Mouse (Mus musculus) embryo, embryonic 10 days (tissue): ENCODE measurements around the gene Kcnab1.
A peak's percentile ranks its signal among the peaks of the same experiment; 100 is the strongest.

Source experiments
- DNase-seq: peaks from one replicate; pipeline ENCODE4 v3.0.0-alpha.2; 2015; ENCODE audit warnings: low spot score

Kcnab1 gene

DNA sequence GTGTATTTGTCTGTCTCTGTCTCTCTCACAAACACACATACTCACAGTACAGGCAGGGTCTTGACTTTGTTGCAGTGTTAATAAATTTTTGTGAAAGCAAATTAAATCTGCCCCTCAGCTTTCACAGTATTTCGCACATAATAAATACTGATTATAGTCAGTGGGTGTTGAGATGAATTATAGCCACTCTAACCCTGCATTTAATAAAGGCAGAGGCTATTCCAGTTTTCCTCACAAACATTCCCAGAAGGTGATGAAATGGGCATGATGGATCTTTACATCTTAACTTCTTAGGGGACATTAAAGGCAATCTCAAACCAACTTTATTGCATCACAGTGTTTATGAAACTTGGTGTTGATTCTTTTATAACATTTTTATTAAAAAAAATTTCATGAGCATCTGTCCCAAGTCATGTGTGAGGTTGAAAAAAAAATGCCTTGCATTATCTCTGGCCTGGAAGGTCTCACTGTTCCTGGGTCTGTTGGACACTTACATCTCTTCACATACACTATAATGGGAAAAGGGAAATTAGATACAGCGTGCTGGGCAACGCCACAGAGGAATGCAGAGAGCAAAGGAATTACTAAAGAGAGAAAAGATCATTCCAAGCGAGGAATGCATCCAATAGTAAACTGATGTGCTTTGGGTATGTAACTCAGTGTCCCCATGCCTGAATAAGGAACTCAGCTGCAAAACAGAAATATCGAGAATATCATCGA, 95.3 kb downstream of the Kcnab1 start:
- no peak for DNase-seq

DNA sequence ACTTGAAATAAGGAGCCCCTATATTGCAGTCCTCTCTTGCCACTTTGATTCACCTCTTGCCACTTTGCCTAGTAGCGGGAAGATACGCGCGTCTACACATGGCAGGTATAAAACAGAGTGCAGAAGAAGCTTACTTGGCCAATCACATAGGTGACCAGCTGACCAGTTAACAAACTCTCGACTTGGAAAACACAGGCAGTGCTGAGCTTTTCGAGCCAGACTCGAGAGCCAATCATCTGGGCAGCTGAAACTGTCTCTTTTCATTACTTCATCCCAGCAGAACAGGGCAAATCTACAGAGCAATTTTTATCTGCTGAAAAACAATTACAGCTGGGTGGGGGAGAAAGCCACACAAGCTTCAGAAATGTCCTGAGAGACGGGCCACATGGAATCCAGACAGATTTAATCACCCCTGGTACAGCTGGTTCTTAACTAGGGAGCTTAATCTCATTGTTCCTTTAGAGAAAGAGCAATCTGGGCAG, 96.4 kb downstream of the Kcnab1 start:
- no peak for DNase-seq

DNA sequence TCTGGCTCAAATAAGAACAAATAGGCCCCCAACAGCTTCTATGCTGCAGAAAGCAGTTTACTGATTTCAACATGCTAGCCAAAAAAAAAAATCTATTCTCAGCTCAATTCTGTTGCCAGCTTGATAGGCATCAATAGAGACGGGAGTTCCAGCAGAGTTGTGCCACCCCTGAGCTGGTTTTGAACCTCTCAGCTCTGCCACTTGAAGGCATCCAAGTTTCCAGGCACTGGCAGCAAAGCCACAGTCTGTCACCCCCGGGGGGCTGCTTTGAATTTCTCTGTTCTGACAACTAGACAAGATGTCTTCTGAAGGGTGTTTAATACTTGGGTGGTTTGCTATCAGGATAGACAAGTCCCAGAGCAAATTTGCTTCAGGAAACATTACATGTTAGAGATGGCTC, 104.5 kb downstream of the Kcnab1 start:
- DNase-seq, result no peak

DNA sequence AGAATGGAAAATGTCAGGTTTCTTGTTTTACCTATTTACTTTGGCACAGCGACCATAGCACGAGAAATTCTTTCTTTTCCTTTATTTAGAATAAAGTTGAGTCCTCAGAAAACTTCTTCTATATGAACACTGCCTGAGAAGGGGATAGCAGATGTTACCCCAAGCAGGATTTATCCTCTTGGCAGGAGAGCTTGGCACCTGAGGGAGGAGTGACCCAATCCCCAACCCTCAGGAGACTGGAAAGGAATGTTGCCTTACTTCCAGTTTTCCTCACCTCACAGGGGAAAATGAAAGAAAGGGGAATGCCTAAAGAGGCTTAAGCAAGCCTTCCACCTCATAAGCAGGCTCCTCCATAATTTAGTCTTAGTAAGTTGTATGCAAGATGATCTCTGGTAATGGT, 105.5 kb downstream of the Kcnab1 start:
- no peak for DNase-seq

- no peak for DNase-seq
These were observed 108.7 kb downstream of the Kcnab1 start for GRCm38 (mm10) chr3:65217673-65218579.

DNA sequence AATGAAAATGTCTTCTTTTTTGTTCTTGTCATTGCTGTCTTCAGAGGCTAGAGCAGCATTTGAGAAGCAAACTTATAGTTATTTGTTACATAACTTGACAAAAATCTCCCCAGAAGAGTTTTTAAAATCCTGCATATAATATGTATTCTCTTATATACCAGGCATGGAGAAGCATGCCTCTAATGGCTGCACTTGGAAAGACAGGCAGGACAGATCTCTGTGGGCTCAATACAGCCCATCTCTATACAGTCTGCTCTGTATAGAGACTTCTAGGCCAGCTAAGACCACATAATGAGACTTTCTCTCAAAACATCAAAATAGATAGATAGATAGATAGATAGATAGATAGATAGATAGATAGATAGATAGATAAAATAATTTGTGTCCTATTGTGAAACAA, 111.1 kb downstream of the Kcnab1 start:
- DNase-seq, result no peak

DNA sequence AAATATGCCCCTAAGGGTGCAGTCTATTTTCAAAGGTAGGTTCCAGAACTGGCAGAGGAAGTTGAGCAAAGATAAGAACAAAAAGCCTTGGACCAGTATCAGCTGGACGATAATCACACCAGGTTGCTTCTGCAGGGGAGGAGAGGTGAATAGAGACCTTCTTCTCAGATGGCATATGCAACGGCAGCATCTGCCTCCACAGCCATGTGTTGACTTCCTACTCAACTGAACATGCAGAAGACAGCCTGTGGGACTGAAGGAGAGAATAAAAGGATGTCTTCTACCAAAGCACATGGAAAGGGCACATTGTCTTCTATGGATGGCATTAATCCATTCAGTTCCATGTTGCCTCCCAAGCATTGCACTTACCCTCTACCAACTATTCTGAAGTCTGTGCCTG, 114.5 kb downstream of the Kcnab1 start:
- no peak for DNase-seq

GRCm38 (mm10) chr3:65230978-65231377, 121.8 kb downstream of the Kcnab1 start:
- DNase-seq, result no peak

DNA sequence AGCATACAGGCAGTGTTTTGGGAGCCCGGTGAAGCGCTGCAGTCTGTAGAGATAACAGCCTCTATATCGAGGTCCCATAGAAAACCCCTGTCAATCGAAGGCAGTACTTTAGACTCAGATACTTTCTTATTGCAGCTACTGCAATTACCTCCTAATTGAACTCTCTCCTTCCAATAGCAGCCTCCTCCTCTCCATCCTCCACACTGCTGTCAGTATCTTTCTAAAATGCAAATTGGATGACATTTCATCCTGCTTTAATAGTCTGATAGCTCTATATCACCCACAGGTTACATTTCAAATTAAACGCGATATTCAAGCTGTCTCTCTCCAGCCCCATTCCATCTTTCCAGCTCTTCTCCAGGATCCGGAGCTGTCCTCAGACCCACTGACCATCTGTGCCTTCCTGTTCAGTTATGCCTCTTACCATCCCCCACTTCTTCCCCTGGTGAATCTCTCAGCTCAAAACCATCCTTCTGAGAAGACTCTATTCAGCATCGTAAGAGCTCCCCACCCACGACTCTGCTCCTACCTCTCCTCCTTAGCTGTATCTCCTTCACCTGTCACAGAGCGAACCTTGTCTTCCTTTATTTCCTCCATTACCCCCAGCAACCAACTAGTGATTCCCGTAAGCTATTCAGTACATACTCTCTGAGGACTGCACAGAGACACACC, 122.4 kb downstream of the Kcnab1 start:
- DNase-seq, result no peak

DNA sequence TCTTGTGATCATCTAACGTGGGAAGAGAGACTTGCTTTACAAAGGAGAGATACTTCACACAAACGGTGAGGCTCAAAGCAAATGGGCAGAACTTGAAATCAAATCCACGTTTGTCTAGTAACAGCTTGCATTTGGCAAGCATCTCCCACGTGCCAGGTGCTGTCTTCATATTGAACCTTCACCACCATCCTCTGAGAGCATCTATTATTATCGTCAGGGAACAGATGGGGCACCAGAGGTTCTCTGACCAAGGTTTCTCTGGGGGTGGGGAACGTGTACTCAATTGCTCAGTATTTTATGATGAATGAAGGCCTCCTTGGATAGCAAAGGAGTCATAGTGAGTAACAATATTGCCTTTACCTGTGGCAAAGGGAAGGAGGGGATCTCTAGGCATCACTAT, 139.8 kb downstream of the Kcnab1 start:
- no peak for DNase-seq

DNA sequence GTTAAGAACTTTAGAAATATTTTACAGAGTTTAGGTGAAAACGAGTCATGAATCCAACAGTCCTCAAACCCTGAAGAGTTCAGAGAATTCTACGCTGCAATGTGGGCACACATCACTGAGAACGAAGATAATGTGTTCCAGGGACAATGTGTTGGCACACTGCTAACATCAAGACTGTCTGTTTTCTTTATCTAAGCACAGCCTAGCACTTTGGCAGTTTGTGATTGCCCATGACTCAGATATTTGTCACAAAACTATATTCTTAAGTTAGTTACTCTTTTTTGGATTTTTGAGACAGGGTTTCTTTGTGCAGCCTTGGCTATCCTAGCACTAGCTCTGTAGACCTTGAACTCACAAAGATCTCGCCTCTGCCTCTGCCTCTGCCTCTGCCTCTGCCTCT, 151.3 kb downstream of the Kcnab1 start:
- DNase-seq, result no peak

DNA sequence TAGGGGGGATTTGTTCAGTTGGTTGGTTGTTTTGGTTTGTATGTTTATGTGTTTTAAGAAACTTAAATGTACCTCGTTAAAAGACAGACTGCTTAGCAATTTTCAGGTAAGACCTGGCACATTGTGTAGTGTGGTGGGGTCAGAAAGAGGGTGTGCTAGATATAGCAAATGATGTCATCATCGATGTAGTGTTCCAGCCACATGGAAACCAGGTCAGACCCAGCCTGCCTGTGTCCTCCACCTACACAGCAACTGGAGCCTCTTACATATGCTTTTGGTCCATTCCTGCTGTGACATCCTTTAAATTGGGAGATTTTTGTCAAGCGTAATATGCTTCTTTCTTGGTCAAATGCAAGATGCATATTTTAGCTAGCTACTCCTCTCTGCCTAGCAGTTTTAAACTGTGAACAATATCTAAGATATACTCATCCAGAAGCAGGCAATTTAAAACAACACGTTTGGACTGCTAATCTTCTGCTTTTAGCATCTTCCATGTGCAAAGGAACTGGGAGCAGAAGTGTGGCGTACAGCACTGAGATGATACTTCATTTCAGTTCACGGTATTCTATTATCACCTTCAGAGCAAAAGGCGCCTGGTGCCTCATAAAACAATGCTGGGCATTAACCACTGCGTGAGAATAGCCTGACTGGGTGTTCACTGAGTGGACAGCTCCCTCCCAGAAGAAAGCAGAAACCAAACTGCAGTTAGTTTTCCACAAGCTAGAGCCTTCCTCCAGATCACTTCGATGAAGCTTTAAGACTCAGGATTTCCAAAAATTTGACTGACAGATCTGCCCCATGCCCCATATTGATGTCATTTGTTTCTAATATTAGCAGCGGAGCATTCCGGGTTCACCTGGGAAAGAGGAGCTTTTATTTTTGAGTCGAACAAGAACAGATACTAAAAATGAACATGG, 153.6 kb downstream of the Kcnab1 start:
- DNase-seq, result no peak

GRCm38 (mm10) chr3:65273317-65273716, 164.1 kb downstream of the Kcnab1 start:
- DNase-seq, result no peak

DNA sequence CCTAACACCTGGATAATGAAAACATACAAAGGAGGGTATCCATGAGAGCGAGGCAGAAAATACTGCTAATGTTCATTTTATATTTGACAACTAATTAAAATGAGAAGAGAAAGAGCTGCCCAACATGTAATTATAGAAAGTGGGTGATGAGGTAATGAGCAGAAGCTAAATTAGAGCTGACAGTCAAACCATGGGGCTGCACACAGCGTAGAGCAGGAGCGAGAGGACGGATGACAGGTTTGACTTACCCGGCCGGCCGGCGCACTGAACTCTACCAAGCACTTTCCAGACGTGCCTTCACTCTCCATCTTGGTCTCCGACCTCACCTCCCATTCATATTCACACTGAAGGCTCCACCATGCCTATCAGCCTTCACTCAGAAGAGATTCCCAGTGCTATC, 168.6 kb downstream of the Kcnab1 start:
- no peak for DNase-seq

DNA sequence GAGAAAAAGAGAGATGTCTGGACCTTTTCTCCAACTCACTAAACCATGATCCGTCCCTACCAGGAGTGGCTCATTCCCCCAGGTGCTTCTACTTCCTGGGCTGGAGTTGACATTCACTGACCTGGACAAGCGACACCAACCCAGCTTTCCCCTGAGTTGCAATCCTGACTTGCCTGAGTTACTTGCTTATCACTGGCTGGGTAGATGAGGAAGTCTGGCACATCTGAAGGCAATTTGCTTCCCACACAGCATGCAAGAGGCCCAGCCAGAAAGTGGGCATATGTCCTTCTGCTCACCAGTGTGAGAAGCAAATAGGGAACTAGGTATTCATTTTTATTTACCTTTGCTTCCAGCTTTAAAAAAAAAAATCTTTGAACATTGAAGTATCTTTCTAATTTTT, 174.2 kb downstream of the Kcnab1 start:
- no peak for DNase-seq

DNA sequence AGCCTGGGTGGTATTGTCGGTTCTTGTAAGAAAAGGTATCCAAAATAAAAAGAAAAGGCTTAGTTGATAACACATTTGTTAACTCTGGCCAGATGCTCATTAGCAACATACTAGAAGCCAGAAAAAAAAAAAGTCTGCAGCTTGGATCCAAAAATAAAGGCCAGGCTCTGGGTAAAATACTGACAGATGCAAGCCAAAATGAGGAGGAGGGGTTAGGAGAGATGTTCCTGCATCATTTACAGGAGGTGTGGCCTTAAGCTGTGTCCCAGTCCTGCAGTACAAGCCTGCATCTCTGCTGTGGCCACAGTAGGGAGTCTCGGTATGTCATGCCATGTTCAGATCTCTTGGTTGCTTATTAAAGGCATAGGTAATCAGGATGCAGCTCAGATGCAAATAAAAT, 179.8 kb downstream of the Kcnab1 start:
- no peak for DNase-seq

DNA sequence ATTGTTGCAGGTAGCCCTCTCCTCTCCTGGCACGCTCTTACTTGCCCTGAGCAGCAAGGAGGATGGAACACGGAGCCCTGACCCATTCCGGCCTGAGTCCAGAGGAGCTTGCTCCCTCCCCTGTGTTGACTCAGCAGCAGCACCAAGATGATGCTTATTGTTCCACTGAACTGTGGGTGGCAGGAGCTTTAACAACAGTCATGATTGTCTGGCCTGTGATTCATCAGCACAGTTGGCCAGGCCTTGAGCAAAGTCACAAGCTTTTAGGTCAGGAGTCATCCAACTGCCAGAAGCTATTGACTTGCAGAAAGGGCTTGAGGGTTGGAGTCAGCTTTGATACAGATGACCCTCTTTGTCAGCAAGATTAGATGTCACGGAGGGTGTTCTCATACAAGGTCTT, 187.8 kb downstream of the Kcnab1 start:
- peak; percentile 22 for DNase-seq

- no peak for DNase-seq
These were observed 190.0 kb downstream of the Kcnab1 start for GRCm38 (mm10) chr3:65299205-65299604.

DNA sequence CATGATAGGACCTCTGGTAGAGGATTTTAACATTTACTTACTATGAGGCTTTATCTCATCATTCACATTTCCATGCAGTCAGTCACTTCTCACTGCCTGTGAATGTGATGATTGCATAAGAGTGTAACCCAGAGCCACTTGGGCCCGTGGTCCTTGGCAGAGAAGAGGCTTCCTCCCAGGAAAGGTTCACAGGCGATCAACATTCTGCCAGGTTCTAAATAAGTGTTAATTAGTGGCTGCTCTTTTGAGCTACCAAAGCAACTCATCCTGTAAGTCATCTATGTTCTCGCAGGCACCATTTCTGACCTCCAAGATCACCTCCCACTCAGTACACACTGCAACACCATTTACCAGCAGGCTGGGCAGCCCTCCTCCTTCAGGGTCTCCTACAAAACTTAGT, 192.3 kb downstream of the Kcnab1 start:
- DNase-seq, result no peak

DNA sequence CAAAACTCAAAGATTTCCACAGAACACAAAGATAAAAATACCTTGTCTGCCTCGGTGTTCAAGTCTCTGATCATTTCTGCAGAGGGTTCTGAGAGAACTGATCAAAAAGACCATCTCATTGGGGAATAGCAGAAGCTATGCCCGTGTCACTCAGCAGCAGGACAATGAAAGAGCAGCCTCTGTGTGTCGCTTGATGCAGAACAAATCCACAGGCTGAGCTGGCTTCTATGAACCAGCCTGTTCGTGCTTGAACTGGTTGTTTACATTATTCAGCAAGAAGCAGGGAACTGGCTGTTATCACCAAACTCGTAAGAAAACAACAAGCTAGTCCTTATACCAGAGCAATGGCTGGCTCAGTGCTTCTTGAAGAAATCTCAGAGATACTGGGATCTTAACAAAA, 193.4 kb downstream of the Kcnab1 start:
- DNase-seq, result peak; percentile 53

DNA sequence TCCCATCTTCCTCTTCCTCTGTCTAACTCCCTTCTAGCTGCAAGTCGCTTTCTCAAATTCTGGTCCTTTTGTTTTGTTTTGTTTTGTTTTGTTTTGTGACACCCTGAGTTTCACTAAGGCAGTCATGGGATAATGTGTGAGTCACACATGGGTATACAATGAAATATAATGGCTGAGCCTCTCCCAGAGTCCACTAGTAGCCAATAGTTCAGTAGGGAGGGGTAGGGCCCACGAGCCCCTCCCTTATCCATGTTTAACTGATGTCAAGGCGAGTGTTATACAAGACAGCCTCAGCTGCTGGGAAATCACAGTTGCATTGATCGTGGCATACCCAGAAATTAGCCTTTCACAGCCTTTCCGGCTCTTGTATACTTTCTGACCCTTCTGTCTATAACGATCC, 206.7 kb downstream of the Kcnab1 start:
- no peak for DNase-seq

GRCm38 (mm10) chr3:65316738-65317137, 207.6 kb downstream of the Kcnab1 start:
- DNase-seq, result no peak
